ENCODE assay signal across 12 mouse cellular contexts in genomic region chr1:132474496-132474895, GRCm38 (mm10).
"Had no signal": no experiment of that assay in that cellular context is flagged by ENCODE, and none has a peak within 500 bp of the region (broad histone marks: within the 10 kb centered on the region; RNA-seq: fewer than 3 reads in every experiment).

No protein-coding gene starts in this region.

- DNase-seq: kidney, adult 2 months; kidney, postnatal 25 days; lung, adult 2 months; lung, postnatal 36 days; right cerebral cortex, postnatal 14 days; thymus, adult 2 months; thymus, postnatal 25 days had no signal

- H3K4me3 ChIP-seq: kidney, embryonic 15.5 days; limb, embryonic 10.5 days; liver, embryonic 15.5 days; midbrain, embryonic 13.5 days; stomach, embryonic 15.5 days had no signal

- H3K9me3 ChIP-seq: kidney, embryonic 15.5 days; limb, embryonic 10.5 days; liver, embryonic 15.5 days; midbrain, embryonic 13.5 days; stomach, embryonic 15.5 days had no signal

- H3K36me3 ChIP-seq: kidney, embryonic 15.5 days; limb, embryonic 10.5 days; liver, embryonic 15.5 days; midbrain, embryonic 13.5 days; stomach, embryonic 15.5 days had no signal

- H3K9ac ChIP-seq: kidney, embryonic 15.5 days; liver, embryonic 15.5 days; midbrain, embryonic 13.5 days; stomach, embryonic 15.5 days had no signal

- H3K27me3 ChIP-seq: kidney, embryonic 15.5 days; liver, embryonic 15.5 days; midbrain, embryonic 13.5 days; stomach, embryonic 15.5 days had no signal

- H3K27ac ChIP-seq: kidney, embryonic 15.5 days; limb, embryonic 10.5 days; liver, embryonic 15.5 days; midbrain, embryonic 13.5 days; stomach, embryonic 15.5 days had no signal
